Mouse (Mus musculus): ENCODE measurements around the gene Galk2.

The Galk2 gene

GRCm38 (mm10) chr2:125943301-125943700, 84.4 kb downstream of the Galk2 start:
- no peak for DNase-seq (ENCODE audit: low spot score in 2 of 2)

- DNase-seq (ENCODE audit: low spot score in 2 of 2), result no peak
These were observed 89.3 kb downstream of the Galk2 start for GRCm38 (mm10) chr2:125948195-125948594.

DNA sequence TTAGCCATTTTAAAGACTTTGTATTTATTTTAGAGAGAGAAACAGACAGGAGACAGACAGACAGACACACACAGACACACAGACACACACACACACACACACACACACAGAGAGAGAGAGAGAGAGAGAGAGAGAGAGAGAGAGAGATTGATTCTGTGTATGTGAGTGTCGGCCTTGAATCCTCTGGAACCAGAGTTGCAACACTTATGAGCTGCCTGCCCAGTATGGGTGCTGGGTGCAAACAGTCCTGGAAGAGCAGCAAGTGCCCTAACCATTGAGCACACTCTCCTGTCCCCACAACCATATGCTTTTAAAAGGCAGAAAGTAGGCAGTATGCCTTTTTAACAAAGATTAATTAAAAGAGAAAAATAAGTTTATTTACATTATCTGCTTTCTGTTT, 109.9 kb downstream of the Galk2 start:
- no peak for DNase-seq (ENCODE audit: low spot score in 2 of 2)

DNA sequence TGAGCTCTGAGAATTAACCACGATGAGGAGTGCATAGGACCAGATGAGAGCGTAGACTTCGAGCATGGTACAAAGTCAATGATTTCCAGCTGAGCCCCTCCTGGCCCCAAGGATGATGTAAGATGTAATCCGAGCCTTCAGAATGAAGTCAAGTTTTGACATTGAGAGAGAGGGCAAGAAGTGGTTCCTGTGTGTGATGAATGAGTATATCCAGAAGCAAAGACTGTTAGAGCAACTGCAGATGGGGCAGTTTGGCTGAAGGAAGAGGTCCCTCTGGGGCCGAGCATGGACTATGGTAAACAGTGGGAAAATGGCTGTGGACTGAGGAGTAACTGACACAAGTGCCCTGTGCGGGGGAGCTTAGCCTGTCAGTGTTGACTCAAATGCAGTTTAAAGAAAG, 114.3 kb downstream of the Galk2 start:
- no peak for DNase-seq (ENCODE audit: low spot score in 2 of 2)

DNA sequence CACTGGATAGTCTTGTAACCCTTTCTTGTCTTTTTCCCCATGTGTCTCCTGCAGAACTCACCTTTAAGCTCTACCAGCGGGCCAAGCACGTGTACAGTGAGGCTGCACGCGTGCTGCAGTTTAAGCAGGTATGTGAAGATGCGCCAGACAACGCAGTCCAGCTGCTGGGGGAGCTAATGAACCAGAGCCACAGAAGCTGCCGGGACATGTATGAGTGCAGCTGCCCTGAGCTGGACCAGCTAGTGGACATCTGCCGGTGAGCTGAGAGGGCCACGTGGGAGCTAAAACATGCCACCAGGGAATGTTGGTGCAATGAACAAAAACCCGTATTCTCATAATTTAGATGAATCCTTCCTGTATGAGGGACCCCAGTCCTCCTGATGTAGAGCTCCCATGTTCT, 116.3 kb downstream of the Galk2 start:
- DNase-seq (ENCODE audit: low spot score in 2 of 2), result no peak

GRCm38 (mm10) chr2:125975808-125976345, 117.0 kb downstream of the Galk2 start:
- no peak for DNase-seq (ENCODE audit: low spot score in 2 of 2)

DNA sequence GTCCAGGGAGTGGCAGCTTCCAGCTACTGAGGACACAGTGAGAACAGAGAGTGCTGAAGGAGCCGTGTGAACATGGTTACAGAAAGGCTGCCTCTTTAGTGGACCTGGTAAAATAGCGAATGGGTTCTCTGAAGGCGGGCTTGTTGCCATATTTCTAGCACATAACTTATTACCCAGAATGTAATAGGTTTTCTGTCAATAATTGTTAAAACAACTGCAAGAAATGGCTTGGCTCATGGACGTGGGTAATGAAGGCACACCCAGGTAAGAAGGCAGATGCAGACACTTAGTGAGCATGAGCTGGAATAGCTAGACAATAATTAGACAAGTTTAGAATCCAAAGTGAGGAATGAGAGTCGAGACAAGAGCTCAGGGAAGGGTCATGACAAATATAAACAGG, 143.4 kb downstream of the Galk2 start:
- no peak for DNase-seq (ENCODE audit: low spot score in 2 of 2)

- DNase-seq (ENCODE audit: low spot score in 2 of 2), result peak; percentile 6 to 44
These were observed 147.2 kb downstream of the Galk2 start for GRCm38 (mm10) chr2:126006088-126006487.

DNA sequence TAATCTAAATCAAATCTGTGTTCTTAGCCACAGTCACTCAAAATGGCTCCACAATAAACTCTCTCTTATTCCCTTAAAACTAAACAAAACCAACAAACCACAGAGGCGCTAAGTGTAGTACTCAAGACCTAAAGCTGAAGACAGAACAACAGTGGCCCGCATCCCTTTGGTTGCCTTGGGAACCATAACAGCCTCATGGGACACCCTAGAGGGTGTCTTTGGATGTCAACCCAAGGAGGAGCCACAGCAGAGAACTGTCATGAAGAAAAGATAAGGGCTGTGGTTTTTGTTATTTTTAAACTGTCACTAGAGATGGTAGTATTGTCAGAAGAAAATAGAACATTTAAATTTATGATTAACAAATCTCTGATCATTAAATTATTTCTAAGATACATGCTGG, 147.8 kb downstream of the Galk2 start:
- no peak for DNase-seq (ENCODE audit: low spot score in 2 of 2)

- DNase-seq (ENCODE audit: low spot score in 2 of 2), result no peak
These were observed 156.2 kb downstream of the Galk2 start for GRCm38 (mm10) chr2:126014989-126015710.

- no peak for DNase-seq (ENCODE audit: low spot score in 2 of 2)
These were observed 157.0 kb downstream of the Galk2 start for GRCm38 (mm10) chr2:126015763-126016473.

GRCm38 (mm10) chr2:126031186-126031900, 172.4 kb downstream of the Galk2 start:
- DNase-seq (ENCODE audit: low spot score in 2 of 2), result no peak

- peak in 1 of 2 experiments; percentile 14 for DNase-seq (ENCODE audit: low spot score in 2 of 2)
These were observed 174.4 kb downstream of the Galk2 start for GRCm38 (mm10) chr2:126033114-126033972.
